Mouse (Mus musculus) Patski (cell line): ENCODE data around the gene Szrd1. TPM values are rescaled to one million over a fixed set of nuclear protein-coding genes. Genes with fewer than 3 reads are reported as not detected.

Experiments
- ATAC-seq: fragments of 100-300 bp; one replicate; pipeline ENCODE4 v1.8.0; 2021
- CTCF ChIA-PET: fragments of 350-600 bp; sonication (Branson Sonifier 250); formaldehyde crosslinking; loops from one replicate; lab custom pipeline; 2022; ENCODE audit warnings: inconsistent platforms; lab: Charles Lee
- POLR2A ChIA-PET: fragments of 350-600 bp; sonication (Branson Sonifier 250); formaldehyde crosslinking; loops from one replicate; lab custom pipeline; 2022; ENCODE audit warnings: antibody characterized with exemption, inconsistent platforms; lab: Charles Lee
- DNase-seq: peaks from one replicate; pipeline ENCODE4 v3.0.0-alpha.2; 2011; ENCODE audit warnings: low read depth, low spot score
- H3K27me3 ChIP-seq: fragments of 371-371 bp; one replicate; pipeline ENCODE4 v1.5.1; 2021
- CTCF ChIP-seq: fragments of 100-300 bp; IDR thresholded peaks from one replicate; pipeline ENCODE4 v1.5.1; 2021
- in situ Hi-C: fragments of 300-500 bp; cut with MboI; formaldehyde crosslinking; loops from 3 replicates; pipeline ENCODE4 v1.11.1; 2018; ENCODE audit warnings: low pct_unique_long_range_greater_than_20kb, mixed read lengths
- polyA plus RNA-seq: library from polyadenylated mRNA; unstranded; gene quantifications from one replicate; pipeline ENCODE4 v1.2.3, GENCODE M21; 2021

The Szrd1 gene
- polyA plus RNA-seq, 1 experiment from 2014 or later, result 54.3 TPM

DNA sequence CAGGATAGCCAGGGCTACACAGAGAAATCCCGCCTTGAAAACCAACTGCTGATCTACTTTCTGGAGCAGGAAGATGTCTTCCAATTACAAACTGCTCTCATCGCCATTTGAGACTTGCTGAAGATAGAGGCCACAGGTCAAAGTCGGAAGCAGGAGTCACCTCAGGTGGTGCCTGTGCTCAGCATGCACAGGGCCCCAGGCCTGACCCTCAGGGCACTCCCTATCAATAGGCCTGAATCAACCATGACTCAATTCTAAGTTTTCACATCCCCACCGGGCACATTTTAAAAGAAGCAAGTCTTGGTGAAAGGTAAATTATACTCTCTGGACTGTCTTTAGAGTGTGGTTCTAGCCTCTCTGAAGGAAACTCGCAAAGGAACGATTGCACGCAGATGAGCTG is 3.4 kb downstream of the Szrd1 start:
- in situ Hi-C loops, result no loop called here
- TF ChIP-seq CTCF, result no peak
- ATAC-seq (no peak), DNase-seq (no peak)
- POLR2A ChIA-PET, result no interaction called here
- CTCF ChIA-PET, result no interaction called here
- H3K27me3 ChIP-seq, result no peaks in the 10 kb centered on the region

DNA sequence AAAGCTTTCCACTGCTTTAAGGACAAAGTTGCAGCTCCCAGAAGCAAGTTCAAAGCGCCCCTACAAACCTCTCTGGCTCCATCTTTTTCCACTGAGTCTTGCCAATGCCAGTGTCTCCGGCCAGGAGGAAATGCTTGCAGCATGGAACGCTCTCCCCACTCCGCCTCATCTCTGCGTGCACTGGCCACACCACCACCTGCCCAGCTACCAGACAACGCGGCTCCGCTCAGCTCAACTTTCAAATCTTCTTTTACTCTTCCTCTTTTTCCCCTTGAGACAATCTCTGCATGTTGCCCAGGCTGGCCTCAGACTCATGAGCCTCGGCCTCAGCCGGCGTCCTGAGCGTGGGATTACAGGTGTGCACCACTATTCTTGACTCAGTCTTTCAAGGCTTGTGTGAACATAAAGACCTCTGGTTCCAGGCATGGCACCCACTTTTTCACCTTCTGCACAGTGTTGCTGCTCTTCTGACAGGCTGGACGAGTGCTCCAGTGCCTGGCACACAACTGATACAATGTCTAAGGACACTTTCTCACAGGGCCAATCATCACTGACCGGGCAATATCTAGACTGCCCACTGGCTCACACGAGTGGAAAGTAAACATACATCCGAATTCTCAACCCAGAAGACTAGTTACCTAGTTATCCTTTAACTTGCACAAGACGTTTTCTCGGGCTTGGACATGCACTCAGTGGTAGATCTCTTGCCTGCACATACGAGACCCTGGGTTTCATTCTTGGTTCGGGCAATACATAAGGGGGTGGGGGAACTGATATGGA is 4.6 kb downstream of the Szrd1 start:
- in situ Hi-C loops, result no loop called here
- DNase-seq, result no peak
- CTCF ChIA-PET, result interaction anchor here (1.1 kb wide), 1 partner anchor 12 kb away, joined by 3 read pairs; no protein-coding TSS in a partner anchor
- no peaks in the 10 kb centered on the region for H3K27me3 ChIP-seq
- no peak for TF ChIP-seq CTCF
- POLR2A ChIA-PET, result no interaction called here
- no peak for ATAC-seq

DNA sequence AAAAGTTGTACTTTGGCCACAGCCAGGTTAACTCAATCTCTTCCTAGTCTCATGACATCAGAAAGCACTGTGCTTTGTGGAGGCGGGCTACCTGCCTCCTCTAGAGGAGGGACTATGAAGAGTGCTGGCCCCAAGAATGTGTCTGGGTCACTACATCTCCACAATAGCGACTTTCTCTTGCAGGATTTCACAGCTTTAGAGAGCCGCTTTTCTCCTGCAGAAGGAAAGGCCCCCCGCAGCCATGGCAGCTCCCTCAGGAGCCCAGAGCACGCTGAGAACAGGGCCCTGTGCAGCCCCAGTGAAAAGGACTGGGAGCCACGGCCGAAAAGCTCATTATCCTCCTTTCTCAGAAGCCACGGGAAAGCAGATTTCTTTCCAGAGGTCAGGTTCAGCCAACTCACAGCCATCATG is 5.5 kb downstream of the Szrd1 start:
- CTCF ChIA-PET, result interaction anchor here (1.1 kb wide), 1 partner anchor 13 kb away, joined by 3 read pairs; no protein-coding TSS in a partner anchor
- POLR2A ChIA-PET, result no interaction called here
- TF ChIP-seq CTCF, result no peak
- no peaks in the 10 kb centered on the region for H3K27me3 ChIP-seq
- DNase-seq (no peak), ATAC-seq (no peak)
- in situ Hi-C loops, result no loop called here

DNA sequence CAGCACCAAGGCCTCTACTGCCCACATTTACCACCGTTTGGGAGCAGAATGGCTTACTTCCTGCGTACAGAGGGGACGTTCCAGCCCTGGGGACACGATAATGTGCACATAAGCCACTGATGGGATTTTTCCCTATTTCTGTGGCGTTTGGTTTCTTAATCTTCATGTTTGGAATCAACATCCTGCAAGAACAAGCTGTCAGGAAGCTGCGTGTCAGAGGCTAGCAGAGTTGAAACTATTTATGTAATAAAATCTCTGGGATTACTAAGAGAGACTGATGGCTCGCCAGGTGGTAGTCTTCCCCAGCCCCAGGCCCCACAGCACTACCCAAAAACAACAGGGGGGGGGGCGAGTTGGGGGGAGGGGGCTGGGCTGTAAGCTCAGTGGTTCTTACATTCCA is 6.3 kb downstream of the Szrd1 start:
- no peaks in the 10 kb centered on the region for H3K27me3 ChIP-seq
- no peak for DNase-seq
- in situ Hi-C loops, result no loop called here
- no peak for TF ChIP-seq CTCF
- no peak for ATAC-seq
- CTCF ChIA-PET, result no interaction called here
- POLR2A ChIA-PET, result no interaction called here

DNA sequence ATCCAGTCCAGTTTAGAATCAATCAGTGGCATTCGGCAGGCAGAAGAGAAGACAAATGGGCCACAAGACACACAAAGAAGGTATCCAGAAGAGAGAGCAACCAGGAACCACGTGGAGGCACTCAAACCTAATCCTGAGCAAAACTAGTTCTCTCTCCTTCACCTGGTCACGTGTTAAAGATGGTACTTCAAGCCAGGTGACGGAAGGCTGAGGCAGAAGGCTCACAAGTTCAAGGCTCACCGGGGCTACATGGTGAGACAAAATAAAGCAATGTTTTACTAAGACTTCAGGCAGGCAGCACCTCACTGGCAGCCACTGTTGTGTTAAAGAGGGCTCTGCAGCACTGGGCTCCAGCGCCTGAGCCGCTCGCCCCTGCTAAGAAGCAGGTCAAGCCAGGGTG is 7.4 kb downstream of the Szrd1 start:
- no peaks in the 10 kb centered on the region for H3K27me3 ChIP-seq
- no peak for DNase-seq
- ChIA-PET CTCF (no interaction called here), POLR2A (no interaction called here)
- ATAC-seq, result no peak
- in situ Hi-C loops, result no loop called here
- no peak for TF ChIP-seq CTCF

DNA sequence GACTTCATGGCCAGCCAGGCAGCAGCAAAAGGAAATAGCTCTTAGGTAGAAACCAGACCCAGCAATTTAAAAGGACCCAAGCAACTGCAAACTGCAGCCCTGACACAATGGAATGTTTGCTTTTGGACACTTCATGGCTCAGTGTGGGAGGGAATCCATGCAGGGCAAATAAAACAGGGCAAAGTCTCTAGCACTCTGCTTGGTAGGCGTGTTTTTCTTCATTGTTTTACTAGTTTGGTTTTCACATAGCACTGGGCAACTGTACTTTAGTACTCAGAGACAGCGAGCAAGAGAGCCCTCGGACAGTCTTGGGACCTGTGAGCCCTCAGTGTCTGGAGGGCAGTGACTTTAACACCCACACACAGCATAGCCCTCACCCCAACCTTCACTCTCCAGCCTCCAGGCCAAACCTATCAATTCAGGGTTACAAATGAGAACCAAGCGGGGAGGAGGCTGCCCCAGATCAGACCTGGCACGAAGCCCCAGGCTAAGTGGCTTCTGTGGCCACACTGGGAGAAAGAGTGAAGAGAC is 8.0 kb downstream of the Szrd1 start:
- ATAC-seq (no peak), DNase-seq (no peak)
- CTCF ChIA-PET, result interaction anchor here (1.0 to 1.6 kb wide), 2 partner anchors 11 to 12 kb away, joined by 3 to 4 read pairs; no protein-coding TSS in a partner anchor
- POLR2A ChIA-PET, result no interaction called here
- no peak for TF ChIP-seq CTCF
- no peaks in the 10 kb centered on the region for H3K27me3 ChIP-seq
- in situ Hi-C loops, result no loop called here

DNA sequence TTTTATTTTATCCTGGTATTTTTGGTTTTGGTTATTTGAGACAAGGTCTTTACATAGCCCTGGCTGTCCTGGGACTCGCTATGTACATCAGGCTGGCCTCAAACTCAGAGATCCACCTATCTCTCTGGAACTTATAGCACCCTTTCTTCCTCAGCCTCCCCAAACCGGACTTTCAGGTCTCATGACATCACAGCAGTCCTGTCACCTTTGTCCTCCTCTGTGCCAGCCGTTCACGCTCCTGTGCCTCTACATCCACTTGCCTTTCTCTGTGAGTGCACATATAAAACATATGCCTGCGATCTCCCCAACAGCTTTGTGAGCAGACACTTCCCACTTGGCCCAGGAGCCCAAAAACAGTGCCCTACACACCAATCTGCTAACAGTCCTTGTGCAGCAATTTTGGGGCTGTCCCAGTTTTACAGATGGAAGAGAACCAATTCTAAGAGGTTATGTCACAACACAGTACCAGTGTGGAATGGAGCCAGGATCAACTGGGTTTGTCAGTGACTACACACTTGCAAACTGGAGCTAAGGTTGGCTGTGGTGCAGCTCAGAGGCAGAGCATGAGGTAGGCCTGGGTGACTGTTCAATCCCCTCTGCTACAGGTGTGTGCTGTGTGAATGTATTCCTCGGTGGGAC is 8.8 kb downstream of the Szrd1 start:
- ChIA-PET POLR2A (no interaction called here), CTCF (interaction anchor here (1.0 to 1.6 kb wide), 2 partner anchors 11 to 12 kb away, joined by 3 to 4 read pairs; no protein-coding TSS in a partner anchor)
- no peak for TF ChIP-seq CTCF
- no peaks in the 10 kb centered on the region for H3K27me3 ChIP-seq
- in situ Hi-C loops, result no loop called here
- ATAC-seq, result no peak
- DNase-seq, result no peak

DNA sequence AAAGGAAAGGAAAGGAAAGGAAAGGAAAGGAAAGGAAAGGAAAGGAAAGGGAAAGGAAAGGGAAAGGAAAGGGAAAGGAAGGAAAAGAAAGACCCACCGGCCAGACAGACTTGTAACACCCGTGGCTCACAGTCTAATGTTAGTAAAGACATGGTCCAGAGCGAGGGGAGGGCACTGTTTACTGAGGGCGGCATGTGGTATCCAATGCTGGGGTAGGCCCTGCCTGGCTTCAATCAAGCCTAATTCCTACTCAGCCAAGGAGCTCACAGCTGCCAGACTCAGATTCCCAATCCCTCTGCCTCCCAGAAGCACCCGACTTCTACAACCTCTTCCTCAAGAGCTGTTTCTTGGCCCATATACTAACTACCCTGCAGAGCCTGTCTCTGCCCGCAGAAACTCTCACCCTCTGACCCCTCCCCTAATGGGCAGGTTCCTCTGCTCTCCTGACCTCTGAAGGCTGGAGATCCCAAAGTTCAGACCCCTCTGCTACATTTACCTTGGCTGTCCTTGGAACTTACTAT is 10.3 kb downstream of the Szrd1 start:
- no peak for TF ChIP-seq CTCF
- POLR2A ChIA-PET, result no interaction called here
- DNase-seq, result no peak
- in situ Hi-C loops, result no loop called here
- no peak for ATAC-seq
- H3K27me3 ChIP-seq, result no peaks in the 10 kb centered on the region
- CTCF ChIA-PET, result no interaction called here

DNA sequence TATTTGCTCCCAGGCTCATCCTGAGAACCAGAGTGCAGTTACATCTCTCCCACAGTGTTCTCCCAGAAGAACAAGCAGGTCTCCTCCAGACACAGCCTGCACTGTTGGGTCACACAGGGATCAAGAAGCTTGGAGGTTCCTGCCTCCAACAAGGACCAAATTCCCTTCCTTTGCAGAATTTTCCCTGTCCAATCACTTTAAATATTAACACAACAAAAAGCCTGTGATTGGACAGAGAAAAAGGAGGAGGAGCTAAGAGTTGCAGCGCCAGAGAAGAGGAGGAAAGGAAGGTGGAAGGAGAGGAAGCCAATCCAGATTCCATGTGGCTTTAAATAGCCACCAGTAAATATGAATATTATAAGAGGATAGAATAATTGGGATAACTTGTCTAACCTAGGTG is 16.5 kb downstream of the Szrd1 start:
- POLR2A ChIA-PET, result no interaction called here
- in situ Hi-C loops, result no loop called here
- no peak for TF ChIP-seq CTCF
- ATAC-seq (no peak), DNase-seq (no peak)
- no peaks in the 10 kb centered on the region for H3K27me3 ChIP-seq
- CTCF ChIA-PET, result interaction anchor here (1.2 kb wide), 1 partner anchor 18 kb away, joined by 3 read pairs; no protein-coding TSS in a partner anchor

DNA sequence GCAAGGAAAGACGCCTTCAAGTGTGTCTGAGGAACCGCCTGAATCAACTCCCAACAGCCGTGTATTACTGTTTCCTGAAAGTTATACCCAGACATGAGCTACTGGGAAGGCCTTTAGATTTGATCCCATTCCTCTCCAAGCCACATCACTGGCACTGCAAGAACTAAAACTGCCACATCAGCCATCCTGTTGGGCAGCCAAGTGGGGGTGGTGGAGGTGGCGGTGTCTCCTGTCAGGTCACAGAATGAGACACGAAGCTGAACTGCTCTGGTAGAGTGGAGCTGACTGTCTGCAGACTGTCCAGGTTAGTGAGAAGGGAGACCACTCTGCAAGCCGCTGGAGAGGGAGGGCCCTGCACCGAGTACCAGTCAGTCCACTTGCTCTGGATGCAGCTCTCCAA is 16.9 kb downstream of the Szrd1 start:
- in situ Hi-C loops, result no loop called here
- POLR2A ChIA-PET, result no interaction called here
- CTCF ChIA-PET, result interaction anchor here (1.2 kb wide), 1 partner anchor 18 kb away, joined by 3 read pairs; no protein-coding TSS in a partner anchor
- ATAC-seq (no peak), DNase-seq (no peak)
- no peak for TF ChIP-seq CTCF
- no peaks in the 10 kb centered on the region for H3K27me3 ChIP-seq
